ENCODE assay signal across 24 mouse cellular contexts in the genomic region with DNA sequence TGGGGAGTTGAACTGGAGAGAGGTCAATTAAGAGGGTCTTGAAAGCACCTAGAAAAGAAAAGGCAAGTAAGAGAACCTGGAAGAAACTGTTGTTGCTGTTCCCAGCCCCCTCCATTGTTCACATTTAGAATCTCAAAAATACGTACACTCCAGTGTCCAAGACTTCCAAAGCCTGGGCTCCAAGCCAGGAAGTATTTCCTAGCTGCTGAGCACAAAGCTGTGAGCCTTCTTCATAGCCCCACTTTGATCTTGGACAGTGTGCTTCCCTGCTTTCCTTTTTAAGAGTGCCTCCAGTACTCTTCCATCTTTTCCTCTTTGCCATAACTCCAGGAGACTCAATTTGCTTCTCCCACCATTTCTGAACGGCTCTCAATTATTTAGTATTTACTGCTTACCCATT. TPM values are rescaled to one million over a fixed set of nuclear protein-coding genes. Genes with fewer than 3 reads are reported as not detected.
A peak's percentile ranks its signal among the peaks of the same experiment; 100 is the strongest.
DNase-seq lines count a peak whose midpoint lies in the region; ATAC-seq and TF ChIP-seq lines count a peak whose summit lies in the region.
"Had no signal": no experiment of that assay in that cellular context is flagged by ENCODE, and none has a peak within 500 bp of the region (broad histone marks: within the 10 kb centered on the region; RNA-seq: fewer than 3 reads in every experiment).

No protein-coding gene starts in this region.

- no peak overlapping the region for H3K4me2 ChIP-seq in limb, embryonic 14.5 days (replicated peaks; ENCODE audit: low read depth, low read length, severe bottlenecking)
- H3K4me2 ChIP-seq: embryonic facial prominence, embryonic 13.5 days; hindbrain, embryonic 15.5 days; limb, embryonic 15.5 days; liver, embryonic 15.5 days had no signal

- no peaks in the 10 kb centered on the region for H3K4me1 ChIP-seq in limb, embryonic 14.5 days (ENCODE audit: control insufficient read depth, insufficient read depth, low read length)
- H3K4me1 ChIP-seq in limb, embryonic 10.5 days: no peaks in the 10 kb centered on the region
- H3K4me1 ChIP-seq: embryonic facial prominence, embryonic 13.5 days; hindbrain, embryonic 15.5 days; limb, embryonic 15.5 days; liver, embryonic 15.5 days had no signal

- no peaks in the 10 kb centered on the region for H3K27me3 ChIP-seq in limb, embryonic 14.5 days (ENCODE audit: control insufficient read depth, insufficient read depth, low read length)
- H3K27me3 ChIP-seq in limb, embryonic 10.5 days (ENCODE audit: low read depth, poor library complexity, severe bottlenecking): no peaks in the 10 kb centered on the region
- H3K27me3 ChIP-seq: embryonic facial prominence, embryonic 13.5 days; hindbrain, embryonic 15.5 days; limb, embryonic 15.5 days; liver, embryonic 15.5 days had no signal

- no peaks in the 10 kb centered on the region for H3K9me3 ChIP-seq in limb, embryonic 14.5 days (ENCODE audit: control insufficient read depth, low read length)
- H3K9me3 ChIP-seq in limb, embryonic 10.5 days (replicated peaks): no peaks in the 10 kb centered on the region
- H3K9me3 ChIP-seq: embryonic facial prominence, embryonic 13.5 days; hindbrain, embryonic 15.5 days; limb, embryonic 15.5 days; liver, embryonic 15.5 days had no signal

- no peak overlapping the region for H3K27ac ChIP-seq in limb, embryonic 14.5 days (replicated peaks; ENCODE audit: low read depth, low read length)
- H3K27ac ChIP-seq in limb, embryonic 10.5 days: no peak overlapping the region
- H3K27ac ChIP-seq: embryonic facial prominence, embryonic 13.5 days; hindbrain, embryonic 15.5 days; limb, embryonic 15.5 days; liver, embryonic 15.5 days had no signal

- H3K9ac ChIP-seq in limb, embryonic 14.5 days (ENCODE audit: low read depth, low read length, severe bottlenecking): no peak overlapping the region
- H3K9ac ChIP-seq: embryonic facial prominence, embryonic 13.5 days; forebrain, postnatal 0 days; hindbrain, embryonic 15.5 days; limb, embryonic 15.5 days; liver, embryonic 15.5 days had no signal

- no peak for DNase-seq in frontal cortex, postnatal 10 days (ENCODE audit: low spot score in 2 of 2)
- peak; percentile 42 for DNase-seq in limb, embryonic 14.5 days (ENCODE audit: low spot score)
- DNase-seq in limb, embryonic 10.5 days (ENCODE audit: low spot score): no peak
- peak; percentile 55 for DNase-seq in brain, embryonic 14.5 days (ENCODE audit: low read depth)
- peak; percentile 54 to 60 for DNase-seq in right cerebral cortex, postnatal 10 days (ENCODE audit: low spot score in 2 of 2)
- no peak for DNase-seq in heart, adult 11 months
- DNase-seq: adrenal gland, postnatal 36 days; B cell, adult 2 months; cerebellum, adult 9-10 months; forebrain, postnatal 0 days; gastrocnemius, postnatal 10 days; heart, adult 18-20 months; heart, postnatal 4 days; kidney, postnatal 25 days; lung, postnatal 36 days; retina, postnatal 1 day; thymus, adult 18-20 months had no signal

- H3K36me3 ChIP-seq in limb, embryonic 14.5 days (ENCODE audit: control insufficient read depth, insufficient read depth, low read length): no peaks in the 10 kb centered on the region
- no peaks in the 10 kb centered on the region for H3K36me3 ChIP-seq in limb, embryonic 10.5 days
- H3K36me3 ChIP-seq: embryonic facial prominence, embryonic 13.5 days; hindbrain, embryonic 15.5 days; limb, embryonic 15.5 days; liver, embryonic 15.5 days had no signal

- TF ChIP-seq CTCF in brain, embryonic 14.5 days (IDR thresholded peaks at IDR 0.05; ENCODE audit: borderline replicate concordance, extremely low read depth, insufficient read depth, insufficient read length): no peak

- 42% methylated on average over 2 of the region's 2 CpGs for WGBS in limb, embryonic 14.5 days
- 81% methylated on average over 2 of the region's 2 CpGs for WGBS in limb, embryonic 10.5 days

- peak; percentile 96 for ATAC-seq in frontal cortex, adult (ENCODE audit: low TSS enrichment)
- ATAC-seq in limb, embryonic 14.5 days (ENCODE audit: low FRiP score, low read depth): no peak
- ATAC-seq: forebrain, postnatal 0 days; intestine, postnatal 0 days had no signal

- TF ChIP-seq POLR2A in limb, embryonic 14.5 days (IDR thresholded peaks at IDR 0.05; ENCODE audit: borderline replicate concordance, extremely low read depth, insufficient read depth, insufficient read length): no peak
- TF ChIP-seq POLR2A in brain, embryonic 14.5 days (IDR thresholded peaks at IDR 0.05; ENCODE audit: borderline replicate concordance, extremely low read depth, insufficient read depth, insufficient read length, poor library complexity, severe bottlenecking): no peak

- no peak overlapping the region for H3K4me3 ChIP-seq in limb, embryonic 14.5 days (replicated peaks; ENCODE audit: low read length)
- no peak overlapping the region for H3K4me3 ChIP-seq in limb, embryonic 10.5 days
- H3K4me3 ChIP-seq: embryonic facial prominence, embryonic 13.5 days; hindbrain, embryonic 15.5 days; limb, embryonic 15.5 days; liver, embryonic 15.5 days had no signal

RNA-seq across cellular contexts. Expression of a gene that starts 14.3 kb away (rescaled TPM):
- 0.35 and 0.54 TPM in 2 replicates for polyA plus RNA-seq in limb, embryonic 14.5 days (2012; rRNA removed)
- 0.34 and 0.53 TPM in 2 replicates for polyA plus RNA-seq in limb, embryonic 14.5 days (2014; fragmentation: Nextera tagmentation; extraction: Ambion mirVana)
- 0.10 TPM in 1 of 2 replicates, not detected in the other for polyA plus RNA-seq in limb, embryonic 10.5 days (2016; fragmentation: Nextera tagmentation; extraction: Ambion mirVana)
- polyA plus RNA-seq in brain, embryonic 14.5 days (2012; rRNA removed): 3.1 and 9.1 TPM in 2 replicates
- polyA plus RNA-seq: liver, embryonic 15.5 days; spleen, adult 2 months had no signal

Comparison
In these comparisons a context has a peak if more than half of its experiments do, and no peak if none do; other contexts are left out.
1. DNase-seq: peak in limb, embryonic 14.5 days (single experiment), brain, embryonic 14.5 days (single experiment) and right cerebral cortex, postnatal 10 days (2 of 2); none in frontal cortex, postnatal 10 days (0 of 2), limb, embryonic 10.5 days (single experiment) and heart, adult 11 months (single experiment).